Mouse (Mus musculus) small intestine, adult 2 months (tissue): ENCODE measurements around the gene Peli2. TPM values are rescaled to one million over a fixed set of nuclear protein-coding genes. Genes with fewer than 3 reads are reported as not detected.

ENCODE experiments used
- H3K27ac ChIP-seq: fragments of 200-500 bp; 2 replicates; pipeline ENCODE4 v1.5.1; 2012; ENCODE audit warnings: low read depth, low read length, control low read depth, inconsistent platforms; ENCODE audit not compliant: insufficient read depth
- H3K27me3 ChIP-seq: fragments of 200-500 bp; 2 replicates; pipeline ENCODE4 v1.6.1; 2012; ENCODE audit warnings: mild to moderate bottlenecking, moderate library complexity, low read length, inconsistent platforms; ENCODE audit not compliant: control insufficient read depth, insufficient read depth
- H3K36me3 ChIP-seq: fragments of 200-500 bp; 2 replicates; pipeline ENCODE4 v1.6.1; 2012; ENCODE audit warnings: mild to moderate bottlenecking, low read length, control low read depth, inconsistent platforms; ENCODE audit not compliant: control insufficient read depth, insufficient read depth
- H3K4me1 ChIP-seq: fragments of 200-500 bp; 2 replicates; pipeline ENCODE4 v1.6.1; 2012; ENCODE audit warnings: low read length, inconsistent platforms, mixed read lengths; ENCODE audit not compliant: control insufficient read depth, insufficient read depth, insufficient read length
- H3K4me3 ChIP-seq: fragments of 200-500 bp; 2 replicates; pipeline ENCODE4 v1.5.1; 2012; ENCODE audit warnings: low read depth, mild to moderate bottlenecking, control low read depth, inconsistent platforms, low read length, moderate library complexity
- CTCF ChIP-seq: fragments of 200-500 bp; IDR thresholded peaks from 2 replicates; pipeline ENCODE4 v1.5.1; 2012; ENCODE audit warnings: low read depth, mild to moderate bottlenecking, control low read depth, inconsistent platforms, low read length, moderate library complexity, mixed read lengths; ENCODE audit not compliant: insufficient replicate concordance, insufficient read length; ENCODE audit errors: extremely low read depth
- POLR2A ChIP-seq: fragments of 200-500 bp; IDR thresholded peaks from 2 replicates; pipeline ENCODE4 v1.6.1; 2012; ENCODE audit warnings: low read depth, mild to moderate bottlenecking, control low read depth, inconsistent platforms, low read length, moderate library complexity
- WGBS: fragments of 180-500 bp; shearing (Covaris S2); methylation state at CpG from one replicate; pipeline ENCODE4 v1.1.7; 2018; 5-methylcytosine and 5-hydroxymethylcytosine counted together
- polyA plus RNA-seq: library from polyadenylated mRNA; depleted of rRNA; stranded (reverse); fragments of >200 nt; gene quantifications from 2 replicates; pipeline ENCODE4 v1.2.3, GENCODE M21; 2012

Gene Peli2
- polyA plus RNA-seq, 1 experiment, result 5.8 TPM

DNA sequence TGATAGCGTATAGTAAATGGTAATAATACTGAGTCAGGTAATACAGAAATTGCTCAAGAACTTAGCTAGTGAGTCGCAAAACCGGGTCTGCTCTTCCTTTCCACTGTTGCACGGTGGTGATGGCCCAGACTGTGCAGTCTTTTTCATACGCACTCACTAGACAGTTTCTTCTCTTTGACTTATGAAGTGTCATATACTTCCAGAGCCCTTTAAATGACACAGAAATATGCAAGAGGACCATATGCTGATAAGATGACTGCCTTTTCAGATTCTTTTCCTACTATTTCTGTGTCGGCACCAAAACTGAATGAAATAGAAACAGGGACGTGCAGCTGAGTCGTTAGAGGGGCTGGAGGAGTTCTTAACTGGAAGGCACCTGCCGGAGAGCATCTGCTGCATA is 102.1 kb downstream of the Peli2 start:
- no peaks in the 10 kb centered on the region for H3K36me3 ChIP-seq
- H3K4me3 ChIP-seq, result no peak overlapping the region
- no peaks in the 10 kb centered on the region for H3K27me3 ChIP-seq
- H3K27ac ChIP-seq, result no peak overlapping the region
- H3K4me1 ChIP-seq, result no peaks in the 10 kb centered on the region
- 84% methylated on average over 9 of the region's 9 CpGs for WGBS
- TF ChIP-seq CTCF (no peak), POLR2A (no peak)

DNA sequence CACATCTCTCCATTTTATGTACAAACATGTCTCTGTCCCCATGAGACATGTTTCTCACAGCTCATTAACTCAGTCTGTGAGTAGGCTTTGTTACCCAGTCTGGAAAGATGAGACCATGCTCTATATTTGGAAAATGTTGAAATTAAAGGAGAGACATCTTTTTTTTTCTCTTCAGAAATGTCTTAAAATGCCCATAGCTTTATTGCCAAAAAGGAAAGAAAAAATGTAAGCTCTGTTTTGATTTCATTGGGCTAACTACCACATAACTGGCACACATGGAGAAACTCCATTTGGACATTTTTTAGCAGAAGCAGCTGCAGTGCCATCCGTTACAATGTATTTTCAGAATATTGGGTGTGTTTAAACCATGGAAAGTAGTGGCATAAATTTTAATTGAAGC is 103.6 kb downstream of the Peli2 start:
- Histone ChIP-seq H3K4me3 (no peak overlapping the region), H3K27ac (no peak overlapping the region), H3K27me3 (no peaks in the 10 kb centered on the region), H3K36me3 (no peaks in the 10 kb centered on the region), H3K4me1 (no peaks in the 10 kb centered on the region)
- WGBS, result 99% methylated on average over 1 of the region's 1 CpGs
- TF ChIP-seq CTCF (no peak), POLR2A (no peak)

GRCm38 (mm10) chr14:48224861-48225300 is 104.3 kb downstream of the Peli2 start:
- H3K27me3 ChIP-seq, result no peaks in the 10 kb centered on the region
- no peak for TF ChIP-seq CTCF
- TF ChIP-seq POLR2A, result no peak
- no peaks in the 10 kb centered on the region for H3K4me1 ChIP-seq
- H3K27ac ChIP-seq, result no peak overlapping the region
- no peaks in the 10 kb centered on the region for H3K36me3 ChIP-seq
- WGBS, result 67% methylated on average over 5 of the region's 5 CpGs
- no peak overlapping the region for H3K4me3 ChIP-seq

DNA sequence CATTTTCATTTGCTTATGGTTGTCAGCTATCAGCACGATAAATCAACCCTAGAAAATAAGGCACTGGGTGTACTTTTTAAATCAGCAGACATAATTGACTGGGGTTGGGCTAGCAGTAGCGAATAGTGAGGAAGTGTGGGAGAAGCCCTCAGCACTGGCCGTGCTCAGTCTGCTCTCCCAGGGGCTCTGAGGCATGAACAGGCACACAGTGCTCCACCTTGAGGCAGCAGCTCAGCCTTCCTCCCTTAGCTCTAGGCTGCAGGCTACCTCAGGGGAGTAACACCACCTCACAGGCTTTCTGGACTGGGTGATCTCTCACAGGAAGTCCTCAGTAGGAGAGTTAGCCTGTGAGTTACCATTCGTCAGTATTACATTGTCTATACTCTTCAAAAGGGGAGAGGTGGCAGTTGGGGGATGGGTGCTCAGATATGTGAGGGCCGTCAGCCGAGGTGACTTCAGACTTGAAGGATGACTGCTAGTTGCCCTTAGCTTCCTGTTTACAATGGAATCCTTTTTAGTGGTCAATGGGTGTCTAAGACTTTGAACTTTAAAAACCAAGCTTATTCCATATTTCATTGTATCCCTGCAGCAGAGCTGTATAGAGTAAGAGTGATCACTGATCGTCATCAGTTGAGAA is 105.3 kb downstream of the Peli2 start:
- no peak for TF ChIP-seq POLR2A
- no peak for TF ChIP-seq CTCF
- Histone ChIP-seq H3K27ac (no peak overlapping the region), H3K27me3 (no peaks in the 10 kb centered on the region), H3K4me1 (no peaks in the 10 kb centered on the region), H3K36me3 (no peaks in the 10 kb centered on the region), H3K4me3 (no peak overlapping the region)
- WGBS, result 76% methylated on average over 7 of the region's 7 CpGs

- Histone ChIP-seq H3K36me3 (no peaks in the 10 kb centered on the region), H3K27ac (no peak overlapping the region), H3K4me3 (no peak overlapping the region), H3K27me3 (no peaks in the 10 kb centered on the region), H3K4me1 (no peaks in the 10 kb centered on the region)
- TF ChIP-seq CTCF (no peak), POLR2A (no peak)
- WGBS, result 91% methylated on average over 10 of the region's 10 CpGs
Observed at GRCm38 (mm10) chr14:48226759-48227158, 106.1 kb downstream of the Peli2 start.

DNA sequence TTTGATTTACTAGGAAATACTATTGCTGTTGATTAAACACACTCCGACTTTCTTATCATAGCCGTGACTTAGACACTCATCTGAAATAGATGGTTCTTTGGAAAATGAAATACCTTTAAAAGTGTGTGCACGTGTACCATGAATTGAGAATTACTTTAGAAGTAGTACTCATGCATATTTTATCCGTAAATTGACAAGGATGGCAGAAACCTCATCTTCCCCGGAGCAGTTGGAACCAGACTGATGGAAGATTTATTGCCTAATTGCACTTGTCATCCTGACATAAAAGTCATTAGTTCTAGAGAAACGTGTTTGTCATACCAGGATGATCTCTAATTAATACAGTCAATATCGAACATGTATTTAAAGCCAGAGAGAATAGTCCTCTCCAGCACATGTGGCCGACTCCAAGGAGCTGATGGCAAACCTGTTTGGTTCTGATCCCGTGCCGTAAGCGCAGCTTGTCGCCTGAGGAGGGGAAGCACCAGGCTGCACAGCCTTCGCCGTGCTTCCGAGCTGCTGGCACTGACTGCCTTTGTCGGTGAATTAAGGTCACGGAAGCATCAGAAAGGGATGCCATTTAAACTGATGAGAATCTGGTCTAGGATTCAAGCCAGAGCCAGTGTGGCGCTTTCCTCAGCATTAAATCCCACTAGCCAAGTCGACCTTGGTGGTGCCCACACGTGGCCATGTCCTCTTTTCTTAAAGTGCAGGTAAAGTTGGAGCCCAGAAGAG is 114.3 kb downstream of the Peli2 start:
- Histone ChIP-seq H3K4me1 (no peaks in the 10 kb centered on the region; the same call in 1 of the 2 replicates), H3K27me3 (no peaks in the 10 kb centered on the region), H3K36me3 (no peaks in the 10 kb centered on the region), H3K27ac (no peak overlapping the region), H3K4me3 (no peak overlapping the region)
- TF ChIP-seq CTCF, result no peak
- no peak for TF ChIP-seq POLR2A
- 83% methylated on average over 20 of the region's 20 CpGs for WGBS

- TF ChIP-seq POLR2A, result no peak
- no peak for TF ChIP-seq CTCF
- Histone ChIP-seq H3K4me1 (peaks cover 2% of the 10 kb centered on the region; the same call in 1 of the 2 replicates), H3K27ac (no peak overlapping the region), H3K4me3 (no peak overlapping the region), H3K27me3 (no peaks in the 10 kb centered on the region), H3K36me3 (no peaks in the 10 kb centered on the region)
- 88% methylated on average over 7 of the region's 7 CpGs for WGBS
Observed at GRCm38 (mm10) chr14:48241335-48241734, 120.7 kb downstream of the Peli2 start.
